Mouse (Mus musculus): ENCODE results near the gene Hnf1a.
"Not testable (repeated sequence)": the region's sequence is repeated elsewhere in the genome, so short reads cannot be mapped to it uniquely, and the experiment has no call there.

Hnf1a gene

DNA sequence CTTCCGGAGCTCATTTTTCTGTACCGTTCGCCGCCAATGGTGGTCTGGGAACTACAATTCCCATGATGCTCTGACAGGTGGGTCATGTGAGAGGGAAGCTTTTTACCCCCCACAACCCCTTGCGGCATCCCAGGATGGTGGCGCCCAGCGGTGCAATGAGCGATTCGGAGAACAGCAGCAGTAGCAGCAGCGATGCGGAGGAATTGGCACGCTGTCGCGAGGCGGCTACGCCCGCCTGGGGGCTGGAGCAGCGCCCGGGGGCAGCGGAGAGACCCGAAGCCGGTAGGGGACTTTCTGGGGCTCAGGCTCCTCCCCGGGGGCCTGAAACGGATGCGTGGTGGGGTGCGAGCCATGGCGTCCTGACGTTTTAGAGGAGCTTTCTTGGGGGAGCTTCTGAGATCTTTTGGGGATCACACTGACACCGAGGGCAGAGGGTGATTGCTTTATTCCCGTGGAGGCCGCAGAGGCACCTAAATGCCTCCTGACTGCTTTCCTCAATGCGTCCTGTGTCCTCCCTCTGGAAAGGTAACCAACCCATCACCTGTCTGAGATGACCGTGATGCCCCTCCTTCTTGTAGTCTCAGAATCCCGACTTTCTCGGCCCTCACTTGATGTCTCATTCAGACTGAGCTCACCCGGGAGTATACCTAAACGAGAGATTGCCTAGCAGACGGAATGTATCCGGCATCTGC lies 28.7 kb downstream of the Hnf1a start, which contains the start of gene 2210016L21Rik:
2210016L21Rik (plus strand) TSS at position 85 of the 692 bp plus-strand sequence.
- DNase-seq: peak; percentile 93 to 94

DNA sequence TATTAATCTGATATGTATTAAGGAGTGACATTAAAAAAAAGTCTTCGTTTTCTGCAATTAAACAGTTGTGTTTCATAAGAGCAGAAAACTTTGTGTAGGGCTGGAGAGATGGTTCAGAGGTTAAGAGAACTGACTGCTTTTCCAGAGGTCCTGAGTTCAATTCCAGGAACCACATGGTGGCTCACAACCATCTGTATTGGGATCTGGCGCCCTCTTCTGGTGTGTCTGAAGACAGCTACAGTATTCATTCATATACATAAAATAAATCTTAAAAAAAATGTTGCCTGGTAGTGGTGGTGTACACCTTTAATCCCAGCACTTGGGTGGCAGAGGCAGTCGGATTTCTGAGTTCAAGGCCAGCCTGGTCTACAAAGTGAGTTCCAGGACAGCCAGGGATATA lies 29.8 kb downstream of the Hnf1a start:
- DNase-seq: peak; percentile 39 to 46

DNA sequence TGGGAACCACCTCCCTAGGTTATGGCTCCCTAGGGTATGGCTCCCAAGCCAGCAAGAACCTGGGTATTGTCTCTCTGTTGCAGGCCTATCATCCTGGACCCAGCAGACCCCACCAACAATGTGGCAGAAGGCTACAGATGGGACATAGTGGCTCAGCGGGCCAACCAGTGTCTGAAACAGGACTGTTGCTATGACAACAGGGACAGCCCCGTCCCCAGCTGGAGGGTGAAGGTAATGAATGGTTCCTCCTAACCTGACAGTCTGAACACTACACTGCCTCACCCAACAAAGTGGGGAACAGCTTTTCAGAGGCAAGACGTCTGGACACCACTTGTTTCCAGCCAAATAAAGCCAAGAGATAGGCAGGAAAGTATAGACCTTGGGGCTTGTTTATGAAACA lies 35.1 kb downstream of the Hnf1a start:
- peak; percentile 44 to 50 for DNase-seq

DNA sequence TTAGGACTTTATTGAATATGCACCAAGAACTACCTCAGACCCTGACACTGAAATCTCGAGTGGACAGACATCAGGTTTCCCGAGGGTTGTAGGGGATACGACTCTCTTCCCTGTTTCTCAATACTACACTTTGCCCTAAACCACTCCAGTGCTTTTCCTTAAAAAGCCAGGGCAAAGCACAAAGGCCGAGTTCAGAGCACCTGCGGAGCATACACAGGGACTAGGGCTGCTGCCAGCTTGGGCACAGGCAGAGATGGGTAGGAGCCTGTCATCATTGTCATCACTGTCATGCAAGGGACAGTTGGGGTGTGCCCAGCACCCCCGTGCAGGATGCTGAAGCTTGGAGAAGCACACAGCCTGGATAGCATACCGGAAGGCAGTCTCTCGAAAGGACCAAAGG lies 37.7 kb downstream of the Hnf1a start:
- DNase-seq: no peak

DNA sequence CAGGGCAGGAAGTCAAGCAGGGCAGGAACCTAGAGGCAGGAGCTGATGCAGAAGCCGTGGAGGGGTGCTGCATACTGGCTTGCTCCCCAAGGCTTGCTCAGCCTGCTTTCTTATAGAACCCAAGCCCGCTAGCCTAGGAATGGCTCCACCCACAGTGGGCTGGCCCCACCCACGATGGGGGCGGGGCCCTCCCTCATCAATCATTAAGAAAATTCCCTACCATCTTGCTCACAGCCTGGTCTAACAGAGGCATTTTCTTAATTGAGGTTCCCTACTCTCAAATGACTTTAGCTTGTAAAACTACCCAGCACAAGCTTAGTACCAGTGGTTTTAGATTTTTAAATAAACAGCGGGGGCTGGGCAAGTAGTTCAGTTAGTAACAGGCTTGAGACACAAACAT lies 39.3 kb downstream of the Hnf1a start:
- no peak for DNase-seq

DNA sequence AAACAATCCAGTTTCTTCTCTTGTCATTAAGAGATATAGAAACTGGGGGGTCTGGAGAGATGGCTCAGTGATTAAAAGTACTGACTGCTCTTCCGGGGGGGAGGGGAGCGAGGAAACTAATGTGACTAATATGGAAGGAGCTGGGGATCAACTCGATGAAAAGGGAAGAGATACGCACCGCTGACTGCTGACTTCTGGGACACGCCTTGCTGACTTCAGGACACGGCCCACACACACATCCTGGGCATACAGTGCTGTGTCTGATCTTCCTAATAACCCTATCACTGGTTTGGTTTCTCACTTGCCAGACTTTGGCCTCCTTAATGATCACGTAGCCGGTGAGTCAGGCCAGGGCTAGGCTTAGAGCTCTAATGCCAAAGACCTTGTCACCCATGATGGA lies 44.1 kb downstream of the Hnf1a start:
- no peak for DNase-seq

DNA sequence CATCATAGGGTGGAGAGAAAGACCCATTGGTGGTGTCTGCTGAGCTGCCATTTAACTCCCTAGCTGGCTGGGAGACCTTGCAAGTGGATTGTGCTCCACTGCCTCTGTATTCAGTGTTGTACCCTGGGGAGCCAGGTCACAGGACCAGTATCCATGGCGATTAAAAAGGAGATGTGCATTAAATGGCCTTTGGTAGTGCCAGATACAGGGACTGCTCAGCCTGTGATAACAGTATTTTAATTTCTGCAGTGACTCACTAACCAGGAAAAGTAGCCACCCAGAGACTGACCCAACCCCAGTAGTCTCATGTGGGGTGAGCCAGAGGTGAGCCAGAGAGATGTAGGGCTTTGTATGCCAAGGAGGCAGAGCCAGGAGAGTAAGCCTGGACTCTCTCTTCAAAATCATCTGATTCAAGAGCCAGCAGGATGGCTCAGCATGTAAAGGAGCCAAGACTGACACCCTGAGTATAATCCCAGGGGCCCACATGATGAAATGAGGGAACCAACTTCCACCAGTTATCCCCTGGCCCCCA lies 44.7 kb downstream of the Hnf1a start:
- DNase-seq: no peak

DNA sequence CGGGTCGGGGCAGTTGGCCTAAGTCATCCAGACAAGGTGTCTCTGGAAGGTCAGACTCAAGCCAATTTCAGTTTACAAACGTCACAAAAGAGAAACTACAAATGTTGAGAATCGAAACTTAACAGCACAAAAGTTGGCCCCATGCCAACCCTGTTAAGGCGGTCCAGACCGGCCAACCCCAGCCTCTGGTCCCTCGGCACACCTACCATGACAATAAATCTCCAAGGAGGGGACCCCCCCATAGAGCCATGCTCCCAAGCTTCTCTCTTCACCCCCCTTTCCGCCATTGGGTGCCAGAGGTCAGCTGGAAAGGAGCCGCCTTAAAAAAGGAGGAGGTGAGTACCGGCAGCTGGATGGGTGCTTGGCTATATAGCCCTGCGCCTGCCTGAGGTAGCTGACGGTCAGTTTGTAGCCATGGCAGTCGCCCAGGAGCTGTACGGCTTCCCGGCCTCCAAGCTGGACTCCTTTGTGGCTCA lies 47.9 kb downstream of the Hnf1a start, which contains the start of gene Oasl1:
Oasl1 (plus strand) TSS at position 243 of the 476 bp plus-strand sequence.
- DNase-seq: peak; percentile 59 to 67

DNA sequence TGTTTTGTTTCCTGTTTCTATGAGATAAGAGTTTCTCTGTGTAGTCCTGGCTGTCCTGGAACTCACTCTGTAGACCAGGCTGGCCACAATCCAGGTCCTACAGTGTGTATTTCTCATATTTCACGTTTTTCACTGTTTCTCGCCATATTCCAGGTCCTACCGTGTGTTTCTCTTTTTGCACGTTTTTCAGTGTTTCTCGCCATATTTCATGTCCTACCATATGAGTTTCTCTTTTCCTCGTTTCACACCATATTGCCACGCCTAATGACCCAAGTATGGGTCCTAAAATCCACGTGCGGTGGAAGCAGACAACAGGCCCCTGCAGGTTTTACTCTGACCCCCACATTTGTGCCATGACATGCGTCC lies 48.5 kb downstream of the Hnf1a start:
- no peak for DNase-seq

DNA sequence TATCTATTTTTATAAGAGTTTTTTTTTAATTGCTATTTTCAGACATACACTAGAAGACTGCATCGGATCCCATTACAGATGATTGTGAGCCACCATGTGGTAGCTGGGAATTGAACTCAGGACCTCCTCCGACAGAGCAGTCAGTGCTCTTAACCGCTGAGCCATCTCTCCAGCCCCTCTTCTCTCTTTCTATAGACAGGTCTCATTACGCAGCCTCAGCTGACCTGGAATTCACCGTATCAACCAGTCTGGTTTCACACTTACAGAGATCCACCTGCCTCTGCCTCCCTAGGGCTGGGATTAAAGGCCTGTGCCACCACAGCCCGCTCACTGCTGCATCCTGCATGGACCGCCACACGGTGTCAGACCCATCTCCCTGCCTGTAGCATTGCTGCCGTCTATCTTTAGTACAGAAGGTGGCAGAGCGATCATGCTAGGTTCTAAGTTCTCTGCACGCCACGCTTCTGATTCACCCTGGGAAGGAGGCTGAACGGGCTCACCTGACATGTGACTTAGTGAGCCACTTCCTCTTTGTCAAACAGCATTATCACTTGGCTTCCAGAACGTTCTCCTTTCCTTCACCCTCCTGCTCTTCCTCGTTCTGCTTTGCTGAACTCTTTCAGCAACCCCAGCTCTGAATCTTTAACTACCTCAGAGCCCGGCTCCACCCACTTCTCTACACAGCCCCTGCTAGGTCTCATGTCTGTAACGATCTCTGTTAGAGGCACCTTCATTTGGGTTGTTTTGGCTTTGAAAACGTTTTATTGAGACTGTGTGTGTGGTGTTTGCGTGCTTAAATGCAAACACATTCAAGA lies 49.1 kb downstream of the Hnf1a start:
- DNase-seq: no peak

DNA sequence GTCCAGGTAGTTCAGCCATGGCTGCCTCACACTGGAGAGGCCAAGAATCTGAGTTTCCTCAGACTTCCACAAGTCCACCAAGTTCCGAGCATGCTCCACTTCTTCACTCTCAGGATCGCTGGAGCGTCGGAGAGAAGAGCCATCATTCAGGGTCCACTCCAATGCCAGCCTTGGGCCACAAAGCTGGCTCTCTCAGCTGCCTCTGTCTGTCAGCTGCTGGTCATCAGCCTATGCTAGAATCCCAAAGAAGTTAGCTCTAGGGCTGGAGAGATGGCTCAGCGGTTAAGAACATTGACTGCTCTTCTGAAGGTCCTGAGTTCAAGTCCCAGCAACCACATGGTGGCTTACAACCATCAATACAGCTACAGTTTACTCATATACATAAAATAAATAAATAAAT lies 53.5 kb downstream of the Hnf1a start:
- not testable (repeated sequence) for DNase-seq

DNA sequence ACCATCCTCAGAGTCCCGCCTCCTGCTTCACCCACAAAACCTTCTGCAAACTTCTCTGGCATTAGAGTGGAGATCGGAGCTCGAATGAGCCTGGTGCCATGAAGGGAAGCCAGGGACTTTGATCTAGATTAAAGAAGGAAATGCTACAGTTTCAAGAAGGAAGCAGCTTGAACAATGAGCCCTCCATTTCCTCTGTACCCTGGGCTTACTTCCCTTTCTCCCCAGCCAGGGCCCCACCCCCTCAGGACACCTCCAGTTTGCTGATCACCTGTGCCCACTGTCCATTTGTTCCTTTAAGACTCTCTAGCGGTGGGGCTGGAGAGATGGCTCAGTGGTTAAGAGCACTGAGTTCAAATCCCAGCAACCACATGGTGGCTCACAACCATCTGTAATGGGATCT lies 54.1 kb downstream of the Hnf1a start:
- no peak for DNase-seq

DNA sequence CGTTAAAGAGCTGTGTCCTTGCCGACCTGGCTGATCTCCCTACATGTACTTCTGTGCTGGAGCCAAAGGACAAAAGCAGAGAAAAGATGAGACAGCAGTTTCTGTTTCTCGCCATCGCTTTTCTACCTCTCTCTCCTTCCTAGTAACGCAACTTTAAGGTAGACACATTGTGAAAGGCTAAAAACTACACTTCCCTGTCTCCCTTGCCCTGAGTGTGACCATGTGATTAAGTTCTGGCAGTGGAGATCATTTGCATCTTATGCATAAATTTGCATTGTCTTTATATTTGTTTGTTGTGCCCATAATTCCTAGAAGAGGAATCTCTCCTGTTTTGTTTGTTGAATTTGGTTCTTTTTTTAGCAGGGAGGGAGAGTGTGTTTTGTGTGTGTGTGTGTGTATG lies 55.0 kb downstream of the Hnf1a start:
- no peak for DNase-seq

DNA sequence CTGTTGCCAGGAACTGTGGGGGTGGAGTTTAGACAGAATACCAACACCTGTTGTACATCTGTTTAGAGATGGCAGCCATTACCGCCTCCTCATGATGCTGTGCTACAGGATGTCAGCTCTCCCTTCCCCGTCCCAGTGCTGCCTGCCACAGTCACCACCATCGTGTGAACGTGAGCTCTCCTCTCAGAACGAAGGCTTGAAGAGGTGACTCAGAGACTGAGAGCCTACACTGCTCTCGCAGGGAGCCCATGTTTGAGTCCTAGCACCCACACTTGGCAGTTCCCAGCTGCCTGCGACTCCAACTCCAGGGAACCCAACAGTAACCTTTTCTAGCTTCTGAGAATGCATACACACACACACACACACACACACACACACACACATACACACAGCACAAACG lies 56.0 kb downstream of the Hnf1a start:
- DNase-seq: no peak

DNA sequence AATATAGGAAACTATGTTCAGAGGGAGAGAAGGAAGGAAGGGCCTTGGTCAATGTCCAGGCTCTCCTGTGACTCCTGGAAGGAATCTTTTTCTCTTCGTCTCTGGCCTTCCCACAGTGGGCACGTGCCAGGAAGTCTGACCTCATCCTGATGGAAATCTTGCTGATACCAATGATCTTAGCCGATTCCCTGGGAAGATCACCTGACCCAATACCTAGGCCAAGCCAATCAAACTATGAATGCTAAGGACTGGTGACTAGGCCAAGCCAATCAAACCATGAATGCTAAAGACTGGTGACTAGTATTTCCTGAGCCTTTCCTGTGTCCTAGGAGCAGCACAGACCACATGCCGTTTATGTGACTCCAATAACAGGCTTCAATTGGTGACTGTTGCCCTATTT lies 57.2 kb downstream of the Hnf1a start:
- no peak for DNase-seq

DNA sequence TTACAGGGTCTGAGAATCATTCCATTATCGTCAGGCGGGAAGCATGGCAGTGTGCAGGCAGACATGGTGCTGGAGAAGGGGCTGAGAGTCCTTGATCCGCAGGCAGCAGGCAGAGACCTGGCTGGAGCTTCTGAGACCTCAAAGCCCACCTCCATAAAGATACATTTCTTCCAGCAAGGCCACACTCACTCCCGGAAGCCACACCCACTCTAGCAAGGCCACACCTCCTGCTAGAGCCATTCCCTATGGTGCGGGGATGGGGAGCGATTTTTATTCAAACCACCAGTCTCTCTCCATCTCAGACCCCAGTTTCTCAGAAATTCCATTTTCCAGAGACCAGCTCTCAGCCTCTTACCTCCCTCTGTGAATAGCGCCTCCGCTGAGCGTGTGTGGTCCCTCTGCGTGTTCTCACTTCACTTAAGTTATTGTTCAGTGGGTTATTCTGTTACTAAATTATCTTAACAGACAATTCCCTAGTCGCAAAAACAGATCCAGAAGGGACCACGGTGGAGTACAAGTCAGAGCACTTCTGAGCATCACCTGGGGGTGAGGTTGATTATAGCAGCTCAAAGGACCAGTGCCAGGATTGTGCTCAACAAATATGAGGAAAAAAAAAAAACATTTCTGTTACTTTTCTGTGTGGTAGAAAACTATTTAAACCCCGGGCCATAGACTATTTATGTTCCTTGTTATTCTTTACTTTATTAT lies 62.1 kb downstream of the Hnf1a start:
- DNase-seq: no peak

DNA sequence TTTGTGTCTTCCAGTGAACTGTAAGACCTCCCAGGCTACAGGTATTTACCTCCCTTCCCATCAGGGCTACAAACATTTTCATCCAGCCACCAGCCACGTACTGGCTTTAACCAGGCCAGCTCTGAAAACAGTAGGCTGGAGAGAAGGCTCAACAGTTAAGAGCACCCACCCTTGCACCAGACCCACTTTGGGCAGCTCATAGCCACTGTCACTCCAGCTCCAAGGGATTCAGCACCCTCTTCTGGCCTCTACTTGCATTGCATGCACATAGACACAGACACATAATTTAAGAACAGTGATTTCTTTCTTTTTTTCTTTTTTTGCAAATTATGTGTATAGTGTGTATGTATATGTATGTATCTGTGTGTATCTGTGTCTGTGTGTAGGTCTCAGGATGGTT lies 68.5 kb downstream of the Hnf1a start:
- DNase-seq: peak; percentile 79 to 82
